Mouse (Mus musculus): ENCODE results near the gene Fzr1. TPM values are rescaled to one million over a fixed set of nuclear protein-coding genes. Genes with fewer than 3 reads are reported as not detected.

Gene Fzr1
- total and polyA plus RNA-seq, 3 experiments: 20.7 to 115 TPM; not detected in 1

DNA sequence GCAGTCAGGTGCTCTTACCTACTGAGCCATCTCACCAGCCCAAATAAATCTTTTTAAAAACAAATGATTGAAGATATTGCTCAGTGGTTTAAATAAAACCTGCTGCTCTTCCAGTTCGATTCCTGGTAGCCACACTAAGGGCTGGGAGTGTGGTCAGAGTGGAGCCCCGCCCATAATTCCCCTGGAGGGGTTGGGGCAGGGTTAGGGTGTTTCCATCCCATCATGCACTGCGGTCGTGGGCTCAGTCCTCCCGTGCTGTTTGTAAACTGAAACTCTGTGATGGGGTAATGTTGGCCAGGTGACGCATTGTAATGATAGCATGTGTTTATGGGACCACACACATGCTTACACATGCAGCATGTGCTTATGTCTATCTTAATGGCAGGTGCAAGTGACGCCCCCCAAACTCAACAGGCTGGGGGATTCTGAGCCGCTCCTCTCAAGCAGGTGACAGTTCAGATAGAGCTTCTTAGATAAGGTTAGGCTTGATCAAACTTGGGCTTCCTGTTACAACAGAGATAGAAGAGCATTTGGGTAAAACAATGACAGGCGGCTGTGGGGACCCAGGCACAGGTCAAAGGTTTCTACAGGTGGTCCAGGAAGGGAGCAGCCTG, 26.5 kb downstream of the Fzr1 start:
- no peaks in the 10 kb centered on the region for H3K27me3 ChIP-seq (ENCODE audit: control insufficient read depth in 1 of 2, insufficient read depth in 2 of 2, low read length in 2 of 2)
- peak overlapping the region; percentile 82 for H3K9ac ChIP-seq (ENCODE audit: control insufficient read depth, low read depth, low read length, poor library complexity, severe bottlenecking)
- peak overlapping the region; percentile 62 to 77 for H3K4me3 ChIP-seq (ENCODE audit: control insufficient read depth in 1 of 2, insufficient read depth in 1 of 2, low read depth in 2 of 2, low read length in 2 of 2)
- H3K79me2 ChIP-seq (ENCODE audit: control insufficient read depth, insufficient read depth, low read length, poor library complexity): peaks cover 4% of the 10 kb centered on the region; the same call in 1 of the 2 replicates
- peaks cover 0 to 21% of the 10 kb centered on the region in 2 experiments; a peak in 2 of 4 replicates for H3K36me3 ChIP-seq (ENCODE audit: control insufficient read depth in 1 of 2, insufficient read depth in 2 of 2, low read length in 2 of 2)
- peak overlapping the region; percentile 86 for H3K27ac ChIP-seq (ENCODE audit: control insufficient read depth, low read depth, low read length)
- DNase-seq (ENCODE audit: low read depth, low spot score): peak; percentile 95
- no peaks in the 10 kb centered on the region for H3K9me3 ChIP-seq (replicated peaks; ENCODE audit: insufficient read depth, low read length)
- peaks cover 8 to 23% of the 10 kb centered on the region in 2 experiments; a peak in 3 of 4 replicates for H3K4me1 ChIP-seq (ENCODE audit: control insufficient read depth in 1 of 2, insufficient read depth in 2 of 2, low read length in 2 of 2)
- TF ChIP-seq ZMIZ1 (IDR thresholded peaks at IDR 0.05; ENCODE audit: low read depth, low read length) (no peak), UBTF (IDR thresholded peaks at IDR 0.05; ENCODE audit: borderline replicate concordance, insufficient read depth, low read depth, low read length) (no peak), TCF12 (IDR thresholded peaks at IDR 0.05; ENCODE audit: low read depth, low read length) (peak; percentile 83), CHD1 (IDR thresholded peaks at IDR 0.05; ENCODE audit: low read depth, low read length) (no peak), RAD21 (IDR thresholded peaks at IDR 0.05; ENCODE audit: low read depth, low read length) (no peak), USF1 (IDR thresholded peaks at IDR 0.05; ENCODE audit: low read depth, low read length) (peak; percentile 39; the same call in 1 of the 2 replicates), MEF2A (IDR thresholded peaks at IDR 0.05; ENCODE audit: extremely low read depth, insufficient replicate concordance, low read depth, low read length, poor library complexity, severe bottlenecking) (no peak), MYB (IDR thresholded peaks at IDR 0.05; ENCODE audit: low read depth, low read length) (peak; percentile 70), POLR2AphosphoS5 (IDR thresholded peaks at IDR 0.05; ENCODE audit: borderline replicate concordance, low read depth, low read length) (no peak), CHD2 (IDR thresholded peaks at IDR 0.05; ENCODE audit: low read length) (no peak), MYC (IDR thresholded peaks at IDR 0.05; ENCODE audit: low read depth, low read length) (peak; percentile 84), USF2 (IDR thresholded peaks at IDR 0.05; ENCODE audit: borderline replicate concordance in 1 of 2, insufficient read depth in 1 of 2, low read depth in 1 of 2, low read length in 2 of 2) (no peak), BHLHE40 (IDR thresholded peaks at IDR 0.05; ENCODE audit: borderline replicate concordance, low read depth, low read length) (peak; percentile 74; the same call in 1 of the 2 replicates), NELFE (IDR thresholded peaks at IDR 0.05; ENCODE audit: low read depth, low read length) (peak; percentile 37; the same call in 1 of the 2 replicates), KAT2A (conservative IDR thresholded peaks at IDR 0.05; ENCODE audit: low read depth, low read length) (peak; percentile 33; the same call in 1 of the 2 replicates), ELF1 (IDR thresholded peaks at IDR 0.05; ENCODE audit: low read depth, low read length) (0 out of 2 replicates have a peak, but pooled peaks have one; percentile 25), SIN3A (IDR thresholded peaks at IDR 0.05; ENCODE audit: low read length) (peak; percentile 96), ZKSCAN1 (IDR thresholded peaks at IDR 0.05; ENCODE audit: low read depth, low read length) (peak; percentile 68), CTCF (IDR thresholded peaks at IDR 0.05 in 2 of 3, conservative IDR thresholded peaks at IDR 0.05 in 1 of 3; ENCODE audit: control insufficient read depth in 1 of 3, insufficient read depth in 1 of 3, low read depth in 2 of 3, low read length in 3 of 3, poor library complexity in 1 of 3, severe bottlenecking in 1 of 3) (no peak), MAFK (IDR thresholded peaks at IDR 0.05; ENCODE audit: borderline replicate concordance, low read depth, low read length) (no peak), SMC3 (IDR thresholded peaks at IDR 0.05; ENCODE audit: low read depth, low read length) (no peak), TBP (IDR thresholded peaks at IDR 0.05; ENCODE audit: low read depth, low read length) (peak; percentile 94), ZNF384 (IDR thresholded peaks at IDR 0.05; ENCODE audit: low read depth, low read length) (no peak), HCFC1 (IDR thresholded peaks at IDR 0.05; ENCODE audit: low read depth, low read length) (peak; percentile 79), POLR2A (IDR thresholded peaks at IDR 0.05; ENCODE audit: control insufficient read depth in 1 of 2, insufficient read depth in 1 of 2, low read depth in 1 of 2, low read length in 2 of 2, poor library complexity in 1 of 2) (peak in 1 of 2 experiments; percentile 71; a peak in 2 of 4 replicates), MXI1 (IDR thresholded peaks at IDR 0.05; ENCODE audit: low read depth, low read length) (peak; percentile 94), NRF1 (IDR thresholded peaks at IDR 0.05; ENCODE audit: insufficient read depth, low read depth, low read length, poor library complexity, severe bottlenecking) (no peak), GABPA (IDR thresholded peaks at IDR 0.05; ENCODE audit: low read depth, low read length) (no peak), POLR2AphosphoS2 (IDR thresholded peaks at IDR 0.05; ENCODE audit: low read length) (peak; percentile 44; the same call in 1 of the 2 replicates), E2F4 (IDR thresholded peaks at IDR 0.05; ENCODE audit: borderline replicate concordance, low read depth, low read length) (0 out of 2 replicates have a peak, but pooled peaks have one; percentile 32), JUND (IDR thresholded peaks at IDR 0.05; ENCODE audit: low read depth, low read length) (no peak), TAL1 (IDR thresholded peaks at IDR 0.05; ENCODE audit: low read length) (peak; percentile 52), EP300 (IDR thresholded peaks at IDR 0.05; ENCODE audit: low read depth in 1 of 2, low read length in 2 of 2) (peak; percentile 76 to 82), ETS1 (IDR thresholded peaks at IDR 0.05; ENCODE audit: low read depth, low read length) (0 out of 2 replicates have a peak, but pooled peaks have one; percentile 75), RCOR1 (IDR thresholded peaks at IDR 0.05; ENCODE audit: low read depth, low read length) (peak; percentile 16; the same call in 1 of the 2 replicates)

Measured in MEL (cell line).